ENCODE assay signal across 8 mouse cellular contexts in the genomic region with DNA sequence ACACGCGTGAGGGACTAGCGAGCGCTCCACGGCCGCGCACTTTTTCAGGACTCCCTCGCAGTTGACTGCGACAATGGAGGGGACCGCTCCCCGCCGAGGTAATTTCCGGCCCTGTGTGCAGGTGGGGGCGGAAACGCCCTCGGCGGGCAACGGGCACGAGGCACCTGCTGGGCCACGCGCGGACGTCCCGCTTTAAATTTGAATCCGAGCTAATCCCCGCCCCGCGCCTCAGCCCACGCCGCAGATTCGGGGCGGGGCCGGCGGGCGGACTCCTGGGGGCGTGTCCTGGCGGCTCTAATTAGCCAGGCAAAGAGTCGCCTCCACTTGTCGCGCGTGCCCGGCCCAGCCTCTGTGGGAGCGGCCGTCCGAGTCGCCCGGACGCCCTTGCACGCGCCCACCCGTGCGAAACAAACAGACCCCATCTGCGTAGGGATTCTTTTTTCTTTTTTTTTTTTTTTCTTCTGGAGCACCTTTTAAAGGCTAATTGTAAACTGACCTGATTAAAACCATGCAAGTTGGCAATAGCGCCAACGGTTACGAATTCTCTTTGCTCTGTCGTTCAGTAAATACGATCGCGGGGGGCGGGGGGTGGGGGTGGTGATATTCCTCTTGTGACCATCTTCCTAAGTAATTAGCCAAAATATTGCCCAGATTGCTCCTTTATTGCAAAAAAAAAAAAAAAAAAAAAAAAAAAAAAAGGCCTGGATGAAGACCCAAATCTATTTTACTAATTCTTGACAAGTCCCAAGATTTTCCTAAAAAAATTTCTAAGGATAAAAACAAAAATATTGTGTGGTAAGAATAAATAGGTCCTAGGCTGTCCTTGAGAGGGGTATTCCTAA. TPM values are rescaled to one million over a fixed set of nuclear protein-coding genes. Genes with fewer than 3 reads are reported as not detected.
DNase-seq lines count a peak whose midpoint lies in the region; ATAC-seq lines count a peak whose summit lies in the region.

No protein-coding gene starts in this region.

- DNase-seq in NIH3T3 (ENCODE audit: low read depth), result peak; percentile 93
- DNase-seq in cerebellum, adult 9-10 months, result peak; percentile 98
- peak; percentile 89 for DNase-seq in hindbrain, embryonic 10.5 days (ENCODE audit: low spot score)
- DNase-seq in layer of hippocampus, adult 9-11 months, result peak; percentile 94
- DNase-seq in ovary, postnatal 14 days (ENCODE audit: low spot score), result peak; percentile 88
- peak; percentile 94 for DNase-seq in thymus, postnatal 10 days (ENCODE audit: low spot score in 2 of 2)

- peak overlapping the region; percentile 99 for H3K27ac ChIP-seq in hindbrain, embryonic 10.5 days
- peak overlapping the region; percentile 90 for H3K27ac ChIP-seq in lung, embryonic 16.5 days (ENCODE audit: low read length)

- under 1% methylated on average over 61 of the region's 61 CpGs for WGBS in hindbrain, embryonic 10.5 days
- under 1% methylated on average over 56 of the region's 61 CpGs for WGBS in lung, embryonic 16.5 days

- peak overlapping the region; percentile 62 for H3K9ac ChIP-seq in lung, embryonic 16.5 days (ENCODE audit: low read length)

- peak; percentile 71 for ATAC-seq in frontal cortex, adult (ENCODE audit: low TSS enrichment)
- peak; percentile 87 for ATAC-seq in lung, embryonic 16.5 days (ENCODE audit: low read depth)

- H3K4me3 ChIP-seq in hindbrain, embryonic 10.5 days, result peak overlapping the region; percentile 97
- H3K4me3 ChIP-seq in lung, embryonic 16.5 days (ENCODE audit: low read length), result peak overlapping the region; percentile 98

- H3K9me3 ChIP-seq in hindbrain, embryonic 10.5 days, result no peaks in the 10 kb centered on the region
- no peaks in the 10 kb centered on the region for H3K9me3 ChIP-seq in lung, embryonic 16.5 days (ENCODE audit: control insufficient read depth, low read length)

- H3K4me2 ChIP-seq in lung, embryonic 16.5 days (ENCODE audit: low read depth, low read length), result peak overlapping the region; percentile 77

- no peaks in the 10 kb centered on the region for H3K27me3 ChIP-seq in hindbrain, embryonic 10.5 days (ENCODE audit: insufficient read depth, poor library complexity, severe bottlenecking)
- H3K27me3 ChIP-seq in lung, embryonic 16.5 days (ENCODE audit: control insufficient read depth, insufficient read depth, low read depth, low read length), result no peaks in the 10 kb centered on the region

- H3K4me1 ChIP-seq in hindbrain, embryonic 10.5 days (replicated peaks), result peaks cover 29% of the 10 kb centered on the region
- H3K4me1 ChIP-seq in lung, embryonic 16.5 days (replicated peaks; ENCODE audit: control insufficient read depth, insufficient read depth, low read length), result peaks cover 9% of the 10 kb centered on the region; the same call in 1 of the 2 replicates

- H3K36me3 ChIP-seq in hindbrain, embryonic 10.5 days, result no peaks in the 10 kb centered on the region
- H3K36me3 ChIP-seq in lung, embryonic 16.5 days (ENCODE audit: control insufficient read depth, insufficient read depth, low read length), result no peaks in the 10 kb centered on the region

RNA-seq across cellular contexts. Expression of gene Pou2f1, which starts 0.9 kb away (rescaled TPM):
- 21.8 and 25.4 TPM in 2 replicates for polyA plus RNA-seq in hindbrain, embryonic 10.5 days (2016; fragmentation: Nextera tagmentation; extraction: Ambion mirVana)
- polyA plus RNA-seq in lung, embryonic 16.5 days (2015; fragmentation: Nextera tagmentation; extraction: Ambion mirVana), result 12.6 and 16.3 TPM in 2 replicates

Comparison
In these comparisons a context has a peak if more than half of its experiments do, and no peak if none do; other contexts are left out.
1. Peak in every context shown above with its lines: DNase-seq, ATAC-seq, H3K4me3 ChIP-seq and H3K27ac ChIP-seq.